Mouse (Mus musculus) limb, embryonic 10.5 days (tissue): ENCODE data around the gene Lca5. TPM values are rescaled to one million over a fixed set of nuclear protein-coding genes. Genes with fewer than 3 reads are reported as not detected.

Experiments
- DNase-seq: peaks from one replicate; pipeline ENCODE4 v3.0.0-alpha.2; 2017; ENCODE audit warnings: low spot score
- H3K27ac ChIP-seq: fragments of 300-500 bp; sonication (generic); 2 replicates; pipeline ENCODE4 v1.5.1; 2016; ENCODE audit warnings: mild to moderate bottlenecking
- H3K27me3 ChIP-seq: fragments of 300-500 bp; sonication (generic); 2 replicates; pipeline ENCODE4 v1.6.1; 2016; ENCODE audit warnings: low read depth, mild to moderate bottlenecking; ENCODE audit not compliant: poor library complexity, severe bottlenecking
- H3K36me3 ChIP-seq: fragments of 300-500 bp; sonication (generic); 2 replicates; pipeline ENCODE4 v1.6.1; 2016; ENCODE audit warnings: mild to moderate bottlenecking, moderate library complexity
- H3K4me1 ChIP-seq: fragments of 300-500 bp; sonication (generic); 2 replicates; pipeline ENCODE4 v1.6.1; 2016
- H3K4me3 ChIP-seq: fragments of 300-500 bp; sonication (generic); 2 replicates; pipeline ENCODE4 v1.5.1; 2016; ENCODE audit warnings: mild to moderate bottlenecking, moderate library complexity
- H3K9me3 ChIP-seq: fragments of 300-500 bp; sonication (generic); replicated peaks from 2 replicates; pipeline ENCODE4 v1.6.1; 2016; ENCODE audit warnings: mild to moderate bottlenecking
- WGBS: fragments of 180-500 bp; shearing (Covaris S2); methylation state at CpG from one replicate; pipeline ENCODE4 v1.1.7; 2016; 5-methylcytosine and 5-hydroxymethylcytosine counted together
- polyA plus RNA-seq: library from polyadenylated mRNA; unstranded; fragments of >200 nt; fragmentation: Nextera tagmentation; extraction: Ambion mirVana; gene quantifications from 2 replicates; pipeline ENCODE4 v1.2.1, GENCODE M21; 2016

Gene Lca5
- polyA plus RNA-seq, 1 experiment from 2014 or later: 17.3 TPM

GRCm38 (mm10) chr9:83342491-83343370, 98.2 kb downstream of the Lca5 start:
- 92% methylated on average over 7 of the region's 7 CpGs for WGBS

More at GRCm38 (mm10) chr9:83342491-83343370, 98.2 kb downstream of the Lca5 start:
- Histone ChIP-seq H3K27ac (no peak overlapping the region), H3K4me3 (no peak overlapping the region), H3K36me3 (no peaks in the 10 kb centered on the region), H3K27me3 (no peaks in the 10 kb centered on the region), H3K4me1 (no peaks in the 10 kb centered on the region), H3K9me3 (no peaks in the 10 kb centered on the region)
- no peak for DNase-seq

Other genes with a start within 250 kb of the Lca5 start
- 9.2 and 10.9 TPM in 2 replicates for gene Sh3bgrl2, start 107.2 kb upstream of the Lca5 start, polyA plus RNA-seq